Mouse (Mus musculus): ENCODE results near the gene Arhgap24.
A peak's percentile ranks its signal among the peaks of the same experiment; 100 is the strongest.

Arhgap24 gene

GRCm38 (mm10) chr5:102481215-102482211 is at the start of gene Arhgap24:
Gene Arhgap24, plus strand, starts transcription at chr5:102481391.
- DNase-seq (ENCODE audit: low spot score in 2 of 2): peak; percentile 62 to 66

DNA sequence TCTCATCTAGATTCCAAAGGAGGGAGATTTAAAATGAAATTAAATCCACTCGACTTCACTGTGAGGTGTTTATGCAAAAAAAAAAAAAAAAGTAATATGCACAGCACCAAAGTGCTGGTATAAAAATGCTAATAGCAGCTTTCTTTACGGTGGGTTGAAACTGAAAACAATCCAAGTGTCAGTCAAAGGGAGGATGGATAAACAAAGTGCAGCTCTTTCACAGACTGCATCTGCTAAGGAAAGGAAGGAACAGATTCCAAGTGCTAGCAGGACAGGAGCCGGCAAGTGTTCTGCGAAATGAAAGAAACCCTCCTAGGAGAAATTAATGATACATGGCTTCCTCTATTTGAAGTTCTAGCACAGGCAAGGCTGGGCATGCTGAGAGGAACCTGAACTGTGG is 47.0 kb upstream of the Arhgap24 start:
- no peak for DNase-seq (ENCODE audit: low spot score in 2 of 2)

- no peak for DNase-seq (ENCODE audit: low spot score in 2 of 2)
Observed at GRCm38 (mm10) chr5:102436581-102436980, 44.6 kb upstream of the Arhgap24 start.

- no peak for DNase-seq (ENCODE audit: low spot score in 2 of 2)
Observed at GRCm38 (mm10) chr5:102439119-102439877, 41.9 kb upstream of the Arhgap24 start.

DNA sequence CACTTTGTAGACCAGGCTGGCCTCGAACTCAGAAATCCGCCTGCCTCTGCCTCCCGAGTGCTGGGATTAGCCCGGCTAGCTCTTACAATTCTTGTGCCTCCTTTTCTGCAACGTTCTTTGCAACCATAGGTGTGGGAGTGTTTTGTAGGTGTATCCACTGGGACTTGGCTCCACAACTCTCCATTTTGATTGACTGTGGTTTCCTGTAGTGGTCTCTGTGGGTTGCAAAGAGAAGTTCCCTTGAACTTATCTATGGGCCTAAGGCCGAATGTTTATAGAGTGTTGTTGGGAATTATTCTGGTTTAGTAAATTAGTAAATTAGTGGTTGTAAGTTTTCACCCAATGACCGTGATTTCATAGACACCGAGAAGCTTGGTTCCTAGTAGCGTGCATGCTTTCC is 33.8 kb upstream of the Arhgap24 start:
- DNase-seq (ENCODE audit: low spot score in 2 of 2): no peak

- no peak for DNase-seq (ENCODE audit: low spot score in 2 of 2)
Observed at GRCm38 (mm10) chr5:102450897-102451296, 30.3 kb upstream of the Arhgap24 start.

- no peak for DNase-seq (ENCODE audit: low spot score in 2 of 2)
Observed at GRCm38 (mm10) chr5:102452079-102452797, 29.0 kb upstream of the Arhgap24 start.

DNA sequence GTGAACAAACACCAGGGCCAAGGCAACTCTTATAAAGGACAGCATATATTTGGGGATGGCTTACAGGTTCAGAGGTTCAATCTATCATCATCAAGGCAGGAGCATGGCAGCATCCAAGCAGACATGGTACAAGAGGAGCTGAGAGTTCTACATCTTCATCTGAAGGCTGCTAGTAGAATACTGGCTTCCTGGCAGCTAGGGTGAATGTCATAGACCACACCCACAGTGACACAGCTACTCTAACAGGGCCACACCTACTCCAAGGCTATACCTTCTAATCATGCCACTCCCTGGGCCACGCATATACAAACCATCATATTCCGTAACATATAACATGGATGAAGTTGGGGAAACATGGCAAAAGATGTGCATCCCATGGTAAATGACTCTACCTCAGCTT is 27.9 kb upstream of the Arhgap24 start:
- no peak for DNase-seq (ENCODE audit: low spot score in 2 of 2)

DNA sequence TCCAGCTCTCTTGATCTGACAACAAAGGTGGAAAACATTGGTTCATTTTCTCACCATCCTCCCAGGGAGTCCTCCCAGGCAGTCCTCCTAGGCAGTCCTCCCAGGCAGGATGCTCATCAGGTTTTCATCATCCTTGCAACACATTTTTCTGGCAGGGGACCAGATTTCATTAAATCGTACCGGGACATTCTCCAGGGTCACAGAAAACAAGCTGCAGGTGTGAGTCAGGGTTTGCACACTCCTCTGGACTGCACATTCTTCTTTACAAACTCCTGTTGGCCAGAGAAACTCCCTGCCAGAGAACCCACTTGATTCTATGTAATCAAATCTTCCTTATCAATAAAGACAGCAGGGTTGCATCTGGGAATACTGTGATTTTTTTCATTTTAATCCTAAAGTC is 25.9 kb upstream of the Arhgap24 start:
- DNase-seq (ENCODE audit: low spot score in 2 of 2): no peak

DNA sequence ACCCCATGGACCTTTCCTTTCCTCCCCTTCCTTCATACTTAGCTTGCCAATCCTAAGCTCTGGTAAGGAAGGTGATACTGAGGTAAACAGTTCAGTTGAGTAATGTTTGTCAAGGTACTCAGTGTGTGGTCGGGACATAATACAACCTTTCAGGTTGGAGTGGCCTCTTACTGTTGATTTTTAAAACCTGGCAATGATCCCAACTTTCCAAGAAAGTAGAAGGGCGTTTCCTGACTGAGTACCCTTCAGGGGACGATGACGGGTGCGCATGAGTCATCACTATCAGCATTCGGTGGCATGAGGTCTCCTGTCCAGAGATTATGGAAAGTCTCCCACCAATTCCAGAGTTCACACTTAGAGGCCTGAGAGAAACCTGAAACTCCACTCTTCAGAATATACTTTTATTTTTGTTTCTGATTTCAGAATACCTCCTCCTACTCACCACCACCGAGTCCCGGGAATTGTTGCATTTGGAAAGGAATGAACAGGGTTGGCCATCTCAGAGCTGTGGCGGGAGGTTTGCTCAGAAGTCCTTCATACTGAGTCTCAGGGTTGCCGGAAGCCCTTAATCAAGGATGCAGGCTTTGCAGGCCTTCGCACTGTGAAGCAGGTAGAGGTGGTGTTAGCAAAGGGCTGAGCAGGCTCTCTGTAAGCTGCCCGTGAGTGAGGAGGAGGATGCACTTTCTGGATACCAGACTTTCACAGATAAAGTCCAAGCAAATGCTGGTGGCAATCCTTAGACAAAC is 20.6 kb upstream of the Arhgap24 start:
- no peak for DNase-seq (ENCODE audit: low spot score in 2 of 2)

DNA sequence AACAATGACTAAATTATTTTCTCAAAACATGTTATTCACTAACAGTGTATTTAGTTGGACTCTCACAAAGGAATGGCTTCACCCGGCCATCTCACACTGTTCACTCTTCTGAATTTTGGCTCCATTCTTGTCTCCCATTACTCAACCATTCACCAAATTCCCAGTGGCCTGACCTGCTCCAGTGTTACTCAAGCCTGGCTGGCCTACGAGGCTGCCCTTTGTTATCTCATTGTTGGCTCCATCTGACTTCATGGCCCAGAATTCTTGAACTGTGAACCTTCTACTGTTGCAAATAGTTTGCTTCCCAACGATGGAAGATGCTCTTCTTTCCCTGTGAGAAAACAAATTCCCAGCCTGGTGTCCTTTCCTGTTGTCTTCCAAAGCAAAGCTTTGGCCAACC is 18.2 kb upstream of the Arhgap24 start:
- DNase-seq (ENCODE audit: low spot score in 2 of 2): no peak

DNA sequence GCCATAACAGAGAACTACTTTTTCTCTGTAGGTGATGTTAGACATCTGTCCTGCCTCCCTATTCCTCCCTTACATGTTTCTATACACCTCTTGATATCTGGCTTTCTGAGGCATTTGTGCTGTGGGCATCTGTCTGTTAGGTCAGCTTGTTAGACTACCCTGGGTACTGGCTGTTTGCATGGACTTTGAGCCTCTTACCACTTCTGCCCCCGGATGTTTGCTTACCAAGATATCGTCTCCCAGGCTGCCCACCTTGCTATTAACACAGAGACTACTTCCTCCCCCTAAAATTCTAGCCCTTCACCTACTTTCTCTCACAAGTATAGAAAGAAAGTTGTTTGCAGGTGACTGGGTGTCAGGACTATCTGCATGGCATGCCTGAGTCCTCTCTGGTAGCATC is 15.8 kb upstream of the Arhgap24 start:
- DNase-seq (ENCODE audit: low spot score in 2 of 2): no peak

DNA sequence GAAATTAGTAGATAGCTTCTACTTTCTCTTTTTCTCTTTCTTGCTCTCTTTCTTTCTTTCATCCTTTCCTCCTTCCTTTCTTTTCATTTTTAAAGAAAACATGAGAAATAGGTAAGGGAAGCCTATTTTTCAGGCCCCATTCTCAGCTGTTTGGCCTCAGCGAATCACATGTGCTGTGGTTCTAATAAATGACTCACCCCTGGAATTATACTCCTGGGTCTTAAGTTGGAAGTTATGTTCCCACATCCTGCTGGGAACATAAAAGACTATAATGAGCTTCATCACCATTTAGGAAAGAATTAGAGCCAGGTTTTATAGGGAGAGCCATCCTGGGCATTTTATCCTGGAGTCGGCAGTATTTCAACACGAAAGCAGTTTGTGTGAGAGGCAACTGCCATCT is 12.9 kb upstream of the Arhgap24 start:
- DNase-seq (ENCODE audit: low spot score in 2 of 2): no peak

- DNase-seq (ENCODE audit: low spot score in 2 of 2): no peak
Observed at GRCm38 (mm10) chr5:102470284-102470683, 10.9 kb upstream of the Arhgap24 start.

- no peak for DNase-seq (ENCODE audit: low spot score in 2 of 2)
Observed at GRCm38 (mm10) chr5:102478076-102478475, 3.1 kb upstream of the Arhgap24 start.

DNA sequence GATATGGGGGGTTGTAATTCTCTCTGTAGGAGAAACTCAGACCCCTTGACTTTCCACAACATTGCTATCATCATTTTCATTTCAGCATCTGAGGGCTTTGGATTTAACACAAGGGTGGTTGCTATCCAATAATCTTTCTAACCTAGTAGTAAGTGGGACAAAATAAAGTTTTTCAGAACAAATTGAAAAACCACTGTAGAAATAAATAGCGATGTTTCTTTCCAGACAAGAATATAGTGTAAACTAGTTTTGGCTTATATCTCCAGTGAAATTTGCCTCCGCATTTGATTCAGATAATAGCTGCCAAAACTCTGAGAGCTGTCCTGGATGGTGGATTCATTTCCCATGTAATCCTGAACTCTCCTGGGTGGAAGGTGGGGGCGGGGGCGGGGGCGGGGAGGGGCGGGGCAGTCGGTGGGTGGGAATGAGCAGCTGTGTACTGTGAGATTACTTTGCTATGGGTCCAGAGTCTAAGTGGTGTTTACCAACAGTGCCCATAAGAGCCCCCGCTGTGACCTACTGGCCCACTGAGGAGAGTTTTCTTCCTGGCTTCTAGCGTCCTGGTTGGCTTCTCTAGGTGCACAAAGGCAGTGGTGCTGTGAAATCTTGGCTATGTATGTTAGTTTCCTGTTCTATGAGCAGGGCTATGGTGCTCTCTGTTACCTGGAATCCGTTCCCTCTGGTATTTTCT is 2.2 kb downstream of the Arhgap24 start:
- no peak for DNase-seq (ENCODE audit: low spot score in 2 of 2)

GRCm38 (mm10) chr5:102491554-102491953 is 10.4 kb downstream of the Arhgap24 start:
- DNase-seq (ENCODE audit: low spot score in 2 of 2): no peak

DNA sequence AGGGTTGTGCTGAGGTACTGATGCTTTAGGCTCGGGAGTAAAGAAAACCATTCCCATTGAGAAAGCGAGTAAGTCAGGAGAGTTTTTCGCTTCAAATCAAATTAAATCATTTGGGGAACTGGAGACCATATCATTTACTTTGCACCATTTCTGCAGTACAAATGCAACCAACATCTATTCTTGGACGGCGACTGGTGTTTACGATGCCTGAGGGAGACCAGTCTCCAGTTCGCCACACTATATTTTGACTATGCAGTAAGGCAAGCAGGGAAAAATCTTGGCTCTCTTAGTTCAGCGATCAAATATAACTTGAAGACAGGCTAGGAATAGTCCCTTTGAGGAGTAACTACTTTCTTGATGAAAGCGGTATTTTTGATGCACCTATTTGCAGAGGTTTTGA is 11.0 kb downstream of the Arhgap24 start:
- no peak for DNase-seq (ENCODE audit: low spot score in 2 of 2)

DNA sequence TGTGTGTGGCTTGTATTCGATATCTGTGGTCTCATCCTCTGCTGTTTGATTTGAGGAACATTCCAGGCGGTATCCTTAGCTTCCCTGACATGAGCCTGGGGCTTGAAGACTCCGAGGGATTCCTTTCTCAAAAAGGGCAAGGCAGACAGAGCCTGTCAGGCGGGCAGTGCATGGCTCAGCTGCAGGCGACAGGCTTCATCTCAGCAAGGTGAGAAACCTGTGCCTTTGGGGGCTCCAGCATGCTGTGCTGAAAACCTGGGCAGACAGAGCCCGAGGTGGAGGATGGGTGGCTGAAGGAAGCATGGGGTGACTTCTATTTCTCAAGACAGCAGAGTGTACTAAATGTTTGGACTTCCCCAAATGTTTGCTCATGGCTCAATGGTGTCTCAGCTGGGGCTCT is 13.6 kb downstream of the Arhgap24 start:
- no peak for DNase-seq (ENCODE audit: low spot score in 2 of 2)

- no peak for DNase-seq (ENCODE audit: low spot score in 2 of 2)
Observed at GRCm38 (mm10) chr5:102497205-102497604, 16.0 kb downstream of the Arhgap24 start.

GRCm38 (mm10) chr5:102498747-102499146 is 17.6 kb downstream of the Arhgap24 start:
- DNase-seq (ENCODE audit: low spot score in 2 of 2): no peak

Data from urinary bladder, postnatal 4 days (tissue).